Mouse (Mus musculus): ENCODE results near the gene Rgl3. TPM values are rescaled to one million over a fixed set of nuclear protein-coding genes. Genes with fewer than 3 reads are reported as not detected.

The Rgl3 gene
- total RNA-seq, 2 experiments from 2014 or later: 0.71 to 0.97 TPM

DNA sequence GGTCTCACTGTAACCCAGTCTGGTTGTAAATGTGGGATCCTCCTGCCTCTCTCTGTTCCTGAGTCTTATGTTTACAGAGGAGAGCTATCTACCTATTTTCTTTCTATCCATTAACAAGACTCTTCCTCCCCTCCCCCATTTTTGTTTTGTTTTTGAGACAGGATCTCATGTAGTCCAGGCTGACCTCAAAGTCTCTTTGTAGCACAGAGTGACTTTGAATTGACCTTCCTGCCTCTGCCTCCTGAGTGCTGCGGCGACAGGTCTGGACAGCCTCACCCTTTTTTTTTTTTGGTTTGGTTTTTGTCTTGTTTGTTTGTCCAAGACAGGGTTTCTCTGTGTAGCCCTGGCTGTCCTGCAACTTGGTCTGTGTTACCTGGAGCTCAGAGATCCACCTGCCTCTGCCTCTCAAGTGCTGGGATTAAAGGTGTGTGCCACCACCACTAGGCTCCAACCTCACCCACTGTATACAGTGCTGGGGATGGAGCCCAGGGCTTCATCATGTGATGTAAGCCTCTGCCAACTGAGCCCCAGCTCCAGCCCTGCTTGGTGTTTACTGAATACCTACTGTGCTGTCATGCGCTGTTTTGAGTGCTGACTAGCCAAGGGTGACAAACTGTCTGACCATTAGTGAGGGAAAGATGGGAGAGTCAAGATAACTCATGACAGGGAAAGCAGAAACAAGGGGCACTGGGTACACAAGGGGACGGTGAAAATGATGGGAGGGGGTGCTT lies 10.7 kb downstream of the Rgl3 start:
- DNase-seq: no peak

DNA sequence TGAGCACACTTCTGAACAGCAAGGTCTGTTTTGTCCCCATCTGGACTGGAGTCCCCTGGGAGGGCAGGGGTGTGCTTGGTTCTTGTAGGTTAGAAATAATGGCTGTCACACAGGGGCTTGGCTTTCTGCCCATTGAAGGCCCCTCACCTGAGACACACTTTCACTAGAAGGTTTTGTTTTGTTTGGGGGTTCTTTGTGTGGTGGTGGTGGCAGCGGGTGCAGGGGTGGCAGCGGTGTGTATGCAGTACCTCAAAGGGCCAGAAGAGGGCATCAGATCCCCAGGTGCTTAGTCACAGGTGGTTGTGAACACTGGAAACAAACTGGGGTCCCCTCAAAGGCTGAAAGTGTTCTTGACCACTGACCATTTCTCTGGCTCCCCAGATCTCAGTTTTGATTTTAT lies 11.3 kb downstream of the Rgl3 start:
- peak; percentile 41 for DNase-seq

DNA sequence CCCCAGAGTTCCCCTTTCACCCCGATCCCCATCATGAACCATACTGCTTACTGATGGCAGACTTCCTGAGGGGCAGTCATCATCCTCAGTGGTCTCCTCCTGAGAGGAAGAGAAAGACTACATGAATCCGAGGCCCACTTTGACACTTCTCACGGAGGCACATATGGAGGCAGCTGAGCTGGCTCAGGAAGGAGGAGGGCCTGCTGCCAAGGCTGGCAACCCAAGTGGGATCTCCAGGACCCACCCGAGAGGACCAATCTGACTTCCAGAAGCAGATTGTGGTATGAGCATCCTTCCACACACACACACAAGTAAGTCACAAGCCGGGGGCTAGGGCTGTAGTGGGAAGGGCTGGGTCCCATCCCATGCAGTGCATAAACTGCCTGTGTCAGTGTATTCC lies 11.9 kb downstream of the Rgl3 start:
- no peak for DNase-seq

DNA sequence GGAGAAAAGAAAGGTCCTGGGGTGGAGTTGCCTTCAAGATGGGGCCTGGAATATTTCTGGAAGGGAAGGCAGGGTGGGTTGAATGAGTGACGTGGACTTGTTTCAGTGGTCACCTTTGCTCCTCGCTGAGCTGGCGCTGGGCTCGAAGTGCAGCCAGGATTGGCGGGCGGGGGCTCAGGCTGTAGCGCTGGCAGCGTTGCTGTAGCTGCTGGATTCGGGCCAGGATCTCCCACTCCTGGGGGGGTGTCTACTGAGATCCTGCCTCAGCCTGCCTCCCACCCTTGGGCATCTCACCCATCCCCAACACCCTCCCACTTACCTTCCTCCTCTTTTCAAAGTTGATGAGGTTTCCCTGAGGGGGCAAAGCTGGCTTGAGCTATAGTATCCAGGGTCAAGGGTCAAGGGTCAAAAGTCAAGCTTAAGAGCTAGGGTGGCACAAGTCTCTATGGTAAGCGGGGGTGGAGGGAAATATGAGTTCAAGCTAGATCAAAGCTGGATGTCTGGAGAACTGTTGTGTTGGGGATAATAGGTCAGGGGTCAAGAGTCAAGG lies 12.5 kb downstream of the Rgl3 start:
- no peak for DNase-seq

DNA sequence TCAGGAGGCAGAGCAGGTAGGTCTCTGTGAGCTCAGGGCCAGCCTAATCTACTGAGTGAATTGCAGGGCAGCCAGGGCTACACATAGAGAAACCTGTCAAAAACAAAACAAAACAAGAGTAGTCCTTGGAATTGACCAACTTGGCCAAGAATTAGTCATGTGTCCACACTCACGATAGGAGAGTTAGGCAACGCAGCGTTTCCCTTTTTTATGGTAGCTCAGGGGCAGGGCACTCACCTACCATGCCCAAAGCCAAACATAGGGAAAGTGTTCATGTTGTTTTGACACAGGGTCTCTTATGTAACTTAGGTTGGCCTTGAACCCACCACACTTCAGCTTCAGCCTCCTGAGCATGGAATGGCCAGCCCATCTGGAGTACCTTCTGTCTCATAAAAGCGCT lies 19.9 kb downstream of the Rgl3 start:
- DNase-seq: no peak

DNA sequence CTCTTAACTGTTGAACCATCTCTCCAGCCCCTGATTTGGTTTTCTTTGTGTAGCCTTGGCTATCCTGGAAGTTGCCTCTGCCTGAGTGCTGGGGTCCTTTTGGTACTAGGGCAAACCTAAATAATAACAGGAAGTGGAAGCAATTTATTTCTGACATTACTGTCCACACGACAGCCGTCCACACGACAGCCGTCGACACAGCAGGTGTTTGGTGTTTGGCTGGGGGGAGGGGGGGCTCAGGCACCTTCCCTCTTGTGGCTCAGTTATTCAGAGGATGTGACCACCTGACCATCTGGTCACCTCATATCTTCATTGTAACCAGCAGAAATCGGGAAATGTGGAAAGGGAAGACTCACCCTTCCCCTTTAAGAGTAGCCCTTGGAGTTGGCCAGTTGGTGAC lies 20.4 kb downstream of the Rgl3 start:
- no peak for DNase-seq

DNA sequence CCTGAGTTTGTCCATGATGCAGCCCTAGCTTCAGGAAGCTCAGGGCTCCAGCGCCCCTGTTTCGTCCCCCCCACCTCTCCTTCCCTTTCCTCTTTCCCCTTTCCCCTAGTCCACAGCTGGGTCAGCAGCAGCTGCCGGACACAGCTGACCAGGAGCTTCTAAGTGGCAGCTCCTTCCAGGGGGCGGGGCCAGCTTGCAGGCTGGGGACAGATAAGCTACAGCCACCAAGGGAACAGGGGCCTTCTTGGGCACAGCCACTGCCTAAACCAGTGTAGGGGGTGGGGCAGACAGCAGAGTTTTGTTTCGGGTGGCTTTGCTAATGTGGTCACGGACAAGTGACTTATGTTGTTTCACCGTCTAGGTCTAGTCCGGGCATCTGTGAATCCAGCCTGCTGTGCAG lies 25.8 kb downstream of the Rgl3 start, which contains the start of gene Epor:
Epor (minus strand) TSS at position 90 of the 400 bp plus-strand sequence.
- DNase-seq: peak; percentile 68

DNA sequence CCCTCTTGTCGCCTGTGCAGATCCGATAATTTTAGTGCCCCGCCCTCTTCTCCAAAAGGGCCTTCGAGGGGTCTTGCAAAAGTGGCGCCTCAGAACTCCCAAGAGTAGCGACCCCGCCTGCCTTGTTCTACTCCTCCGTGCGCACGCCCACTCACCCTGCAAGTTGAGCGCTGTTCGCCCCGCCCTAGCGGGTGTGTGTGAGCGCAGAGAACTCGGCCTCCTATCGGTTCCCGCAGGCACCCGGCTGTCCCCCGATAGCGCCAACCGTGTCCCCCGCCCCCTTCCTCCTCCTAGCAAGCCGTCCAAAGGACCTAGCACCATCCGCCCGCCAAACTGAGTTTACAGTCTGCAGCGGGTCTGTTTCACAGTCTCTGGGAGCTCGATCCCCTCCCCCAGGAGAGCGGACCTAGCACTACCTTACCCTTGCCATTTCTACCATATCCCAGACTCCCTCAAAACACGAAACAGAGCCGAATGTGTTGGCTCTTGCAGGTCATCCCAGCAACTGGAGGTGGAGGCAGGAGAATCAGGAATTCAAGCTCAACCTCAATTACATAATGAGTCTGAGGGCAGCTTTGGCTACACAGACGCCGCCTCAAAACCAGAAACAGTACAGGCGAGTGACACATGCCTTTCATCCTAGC lies 26.7 kb downstream of the Rgl3 start:
- peak; percentile 66 for DNase-seq

DNA sequence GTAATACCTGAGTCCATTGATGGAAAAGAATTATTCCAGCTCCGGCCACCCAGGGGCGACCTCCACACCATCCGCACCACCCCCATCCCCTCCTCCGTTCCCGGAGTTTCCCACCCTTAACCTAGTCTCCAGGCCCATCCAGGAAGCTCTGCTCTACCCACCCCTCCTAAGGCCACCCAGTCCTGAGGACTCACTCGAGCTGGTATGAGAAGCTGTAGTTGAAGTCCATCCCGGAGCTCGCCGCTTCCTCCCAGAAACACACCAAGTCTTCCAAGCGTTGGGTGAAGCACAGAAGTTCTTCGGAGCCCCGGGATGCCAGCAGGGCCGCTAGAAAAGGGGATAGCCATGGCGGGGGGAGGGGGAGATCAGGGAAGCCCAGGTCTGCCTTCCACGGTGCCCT lies 27.2 kb downstream of the Rgl3 start:
- DNase-seq: no peak

DNA sequence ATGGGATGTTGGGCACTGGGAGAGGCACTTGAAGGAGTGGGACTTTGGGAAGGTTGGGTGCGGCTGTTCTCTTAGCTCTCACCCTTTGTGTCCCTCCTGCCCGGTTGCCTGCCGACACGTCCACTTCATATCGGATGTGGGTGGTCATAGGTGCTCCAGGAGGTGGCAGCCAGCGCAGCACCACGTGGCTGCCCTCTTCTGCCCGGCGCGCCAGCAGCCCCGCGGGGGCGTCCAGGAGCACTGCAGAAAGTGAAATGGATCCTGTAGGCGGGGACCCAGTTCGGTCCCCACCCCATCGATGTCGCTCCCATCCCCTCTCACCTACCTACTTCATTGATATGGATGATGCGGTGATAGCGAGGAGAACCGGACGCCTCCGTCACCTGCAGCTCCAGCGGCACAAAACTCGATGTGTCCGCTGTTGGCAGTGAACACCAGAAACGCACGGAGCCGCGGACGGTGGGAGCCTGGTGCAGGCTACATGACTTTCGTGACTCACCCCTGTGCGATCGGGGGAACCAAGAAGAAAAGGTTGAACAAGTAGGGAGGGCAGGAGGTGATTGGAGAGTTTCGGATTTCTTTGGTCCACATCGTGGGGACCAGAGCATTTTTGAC lies 27.8 kb downstream of the Rgl3 start:
- no peak for DNase-seq

DNA sequence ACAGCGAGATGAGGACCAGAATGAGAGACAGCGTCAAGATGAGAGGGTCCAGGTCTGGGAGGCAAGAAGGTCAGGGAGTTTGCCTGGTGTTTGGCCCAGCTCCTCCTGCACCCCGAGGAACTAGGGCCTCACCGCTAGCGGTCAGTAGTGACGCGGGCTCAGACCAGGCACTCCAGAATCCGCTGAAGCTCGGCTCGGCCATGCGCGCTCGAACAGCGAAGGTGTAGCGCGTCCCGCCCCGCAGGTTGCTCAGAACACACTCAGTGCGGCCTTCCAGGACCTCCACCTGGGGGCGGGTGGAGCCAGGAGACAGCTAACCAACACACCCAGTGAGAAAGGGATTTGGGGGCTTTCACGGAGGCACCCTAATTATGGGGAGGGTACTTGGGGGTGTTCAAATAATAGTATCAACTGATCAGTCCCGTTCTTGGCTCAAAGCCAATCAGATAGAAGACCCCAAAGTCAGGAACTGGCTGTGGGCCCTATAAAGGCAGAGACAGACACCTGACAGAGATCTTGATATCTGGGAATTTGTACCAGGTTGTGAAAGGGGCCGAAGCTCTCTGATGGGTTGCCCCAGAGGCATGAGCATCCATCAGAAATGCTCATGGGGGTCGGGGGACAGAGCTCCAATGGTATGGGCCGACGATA lies 28.6 kb downstream of the Rgl3 start:
- DNase-seq: peak; percentile 30

DNA sequence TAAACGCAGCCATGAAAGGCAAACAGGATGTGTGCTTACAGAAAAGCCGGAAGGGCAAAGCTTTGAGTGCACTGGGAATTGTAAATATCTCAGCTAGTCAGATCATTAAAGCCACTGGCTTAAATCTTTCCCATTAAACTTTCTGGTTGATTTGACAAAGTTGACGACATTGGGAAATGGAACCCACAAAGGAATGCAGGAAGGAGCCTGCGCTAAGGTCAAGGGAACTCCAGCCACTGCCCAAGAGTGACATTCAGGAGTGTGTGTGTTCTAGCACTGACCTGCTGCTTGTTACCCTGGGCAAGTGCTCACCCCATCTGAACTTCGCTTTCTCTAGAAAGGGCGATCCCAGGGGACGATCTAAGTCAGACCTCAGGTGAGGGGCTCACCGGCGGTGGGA lies 29.1 kb downstream of the Rgl3 start:
- no peak for DNase-seq

DNA sequence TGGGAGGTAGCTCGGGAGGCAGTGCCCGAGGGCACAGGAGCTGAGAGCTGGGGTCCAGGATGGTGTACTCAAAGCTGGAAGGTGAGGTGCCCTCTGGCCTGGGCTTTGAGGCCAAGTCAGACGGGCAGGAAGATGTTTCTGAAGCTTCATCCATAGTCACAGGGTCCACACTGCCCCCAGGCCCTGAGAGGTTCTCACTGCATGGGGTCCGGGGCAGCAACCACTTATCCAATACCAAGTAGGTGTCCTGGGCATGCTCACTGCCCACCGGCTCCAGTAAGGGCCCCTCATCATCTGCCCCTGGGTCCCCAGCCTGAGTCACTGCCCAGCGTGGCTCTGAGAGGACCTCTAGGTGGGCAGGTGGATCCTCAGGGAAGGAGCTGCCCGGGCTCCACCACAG lies 30.0 kb downstream of the Rgl3 start:
- DNase-seq: no peak

DNA sequence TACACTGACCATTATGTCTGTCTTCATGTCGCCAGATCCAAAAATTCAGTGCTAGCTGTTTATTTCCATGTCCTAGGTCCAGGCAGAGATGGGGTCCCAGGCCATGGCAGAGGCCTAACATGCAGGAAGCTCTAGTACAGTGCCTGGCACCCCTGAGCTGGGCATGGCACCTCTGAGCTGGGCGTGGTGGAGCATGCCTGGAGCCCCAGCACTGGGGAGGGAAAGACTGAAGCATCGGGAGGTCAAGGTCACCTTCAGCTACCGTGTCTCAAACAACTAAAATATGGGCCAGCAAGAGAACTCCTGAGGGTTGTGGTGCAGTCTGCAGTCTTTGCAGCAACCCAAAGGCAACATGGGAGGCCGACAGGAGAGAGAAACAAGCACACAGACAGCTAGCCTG lies 30.9 kb downstream of the Rgl3 start:
- DNase-seq: no peak

DNA sequence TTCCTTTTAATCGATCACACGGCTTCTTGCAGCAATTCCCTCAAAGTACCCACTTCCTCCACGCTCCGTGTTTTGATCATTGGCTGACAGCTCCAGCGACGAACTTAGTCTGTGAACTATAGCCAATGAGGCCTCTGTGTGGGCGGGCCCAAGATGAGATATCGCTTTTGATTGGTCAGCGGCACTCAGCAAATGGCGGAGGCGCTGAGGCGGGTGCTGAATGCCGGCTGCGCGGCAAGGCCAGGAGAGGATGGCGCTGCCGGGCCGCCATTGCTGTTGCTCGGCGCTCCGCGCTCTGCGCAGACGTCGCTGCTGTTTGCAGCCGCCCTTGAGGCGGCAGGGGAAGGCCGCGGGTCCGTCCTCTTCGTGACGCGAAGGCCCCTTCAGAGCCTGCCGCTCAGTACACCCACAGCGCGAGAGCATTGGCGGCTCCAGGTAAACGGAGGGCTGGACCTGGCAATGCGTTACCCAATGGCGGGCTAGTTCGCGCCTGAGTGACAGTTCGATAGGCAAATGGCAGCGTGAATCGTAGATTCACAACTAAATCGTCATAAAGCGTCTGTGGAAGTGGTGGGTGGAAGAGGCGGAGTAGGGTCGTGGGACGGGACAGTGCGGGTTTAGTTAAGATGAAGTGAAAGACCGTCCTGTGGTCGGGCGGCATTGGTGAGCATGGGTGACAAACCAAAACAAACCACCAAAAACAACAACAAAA lies 33.5 kb downstream of the Rgl3 start, which contains the start of gene Swsap1:
Swsap1 (plus strand) TSS at position 186 of the 712 bp plus-strand sequence.
- DNase-seq: peak; percentile 99

DNA sequence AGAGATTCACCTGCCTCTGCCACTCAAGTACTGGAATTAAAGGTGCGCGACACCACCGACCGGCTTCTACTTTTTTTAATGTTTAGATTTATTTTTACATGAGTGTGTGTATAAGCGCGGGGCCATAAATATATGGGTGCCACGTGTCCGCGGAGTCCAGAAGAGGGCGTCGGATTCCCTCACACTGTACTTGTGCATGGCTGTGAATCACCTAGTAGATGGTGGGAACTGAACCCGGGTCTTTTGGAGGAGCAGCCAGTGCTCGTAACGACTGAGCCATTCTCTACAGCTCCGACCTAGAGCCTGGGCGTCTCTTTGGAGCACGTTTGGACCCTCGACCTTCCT lies 34.0 kb downstream of the Rgl3 start:
- no peak for DNase-seq

DNA sequence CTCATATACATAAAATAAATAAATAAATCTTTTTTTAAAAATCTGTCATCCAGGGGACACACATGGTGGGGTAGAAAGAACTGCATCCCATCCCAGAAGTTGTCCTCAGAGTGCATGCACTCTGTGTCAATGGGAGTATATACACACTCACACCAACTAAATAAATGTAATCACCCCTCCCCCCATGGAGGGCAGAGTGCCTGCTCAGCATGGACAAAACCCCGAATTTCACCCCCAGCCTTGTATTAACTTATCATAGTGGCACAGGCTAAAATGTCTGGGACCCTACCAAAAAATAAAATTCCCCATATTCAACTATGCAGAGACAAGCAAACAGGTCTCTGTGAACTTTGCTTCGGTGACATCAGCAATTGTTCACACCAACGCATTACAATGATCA lies 34.6 kb downstream of the Rgl3 start:
- no peak for DNase-seq

DNA sequence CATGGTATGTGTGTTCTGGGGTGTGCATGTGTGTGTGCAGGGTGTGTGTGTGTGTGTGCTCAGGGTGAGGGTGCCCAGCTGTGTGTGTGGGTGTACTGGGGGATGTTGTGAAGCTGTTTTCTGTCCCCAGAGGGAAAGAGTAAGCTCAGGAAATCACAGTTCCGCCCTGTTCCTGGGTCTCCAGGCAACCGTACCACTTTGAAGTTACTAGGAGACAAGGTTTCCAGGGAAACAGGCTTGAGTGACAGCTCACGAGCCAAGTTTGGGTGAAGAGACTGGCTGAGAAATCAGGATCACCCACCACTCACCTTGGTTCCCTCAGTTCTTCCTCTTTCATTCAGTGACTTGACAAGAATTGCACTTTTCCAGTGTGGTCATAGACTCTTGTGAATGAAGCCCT lies 35.6 kb downstream of the Rgl3 start:
- no peak for DNase-seq

DNA sequence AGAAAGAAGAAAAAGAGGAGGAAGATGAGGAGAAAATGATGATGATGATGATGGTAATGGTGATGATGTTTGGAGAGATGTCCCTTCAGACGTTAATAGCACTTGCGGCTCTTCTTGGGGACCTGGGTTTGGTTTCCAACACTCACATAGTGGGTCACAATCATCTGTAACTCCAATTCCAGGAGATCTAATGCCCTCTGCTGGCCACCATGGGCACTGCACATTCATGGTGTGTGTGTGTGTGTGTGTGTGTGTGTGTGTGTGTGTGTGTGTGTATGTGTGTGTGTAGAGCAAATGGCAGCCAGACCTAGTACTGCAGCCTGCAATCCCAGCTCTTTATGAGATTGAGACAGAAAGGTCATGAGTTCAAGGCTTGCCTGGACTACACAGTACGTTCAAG lies 37.3 kb downstream of the Rgl3 start:
- DNase-seq: no peak

DNA sequence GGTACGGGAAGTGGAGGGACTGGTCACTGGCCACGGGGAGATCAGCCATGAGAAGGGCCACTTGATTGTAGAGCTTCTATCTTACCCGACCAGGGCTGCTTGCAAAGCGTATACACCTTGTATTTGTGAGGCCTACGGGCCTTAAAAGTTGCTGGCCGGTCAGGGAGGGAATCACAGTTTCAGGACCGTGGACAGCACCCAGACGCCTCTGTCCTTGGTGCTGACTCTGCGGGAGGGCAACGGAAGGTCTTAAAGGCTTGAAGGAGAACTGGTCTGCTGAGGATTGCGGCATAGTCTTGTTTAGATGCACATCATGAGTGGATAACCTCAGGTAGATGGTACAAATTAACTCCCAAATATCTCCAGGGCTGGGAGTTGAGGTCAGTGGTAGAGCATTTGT lies 38.9 kb downstream of the Rgl3 start:
- peak; percentile 87 for DNase-seq

DNA sequence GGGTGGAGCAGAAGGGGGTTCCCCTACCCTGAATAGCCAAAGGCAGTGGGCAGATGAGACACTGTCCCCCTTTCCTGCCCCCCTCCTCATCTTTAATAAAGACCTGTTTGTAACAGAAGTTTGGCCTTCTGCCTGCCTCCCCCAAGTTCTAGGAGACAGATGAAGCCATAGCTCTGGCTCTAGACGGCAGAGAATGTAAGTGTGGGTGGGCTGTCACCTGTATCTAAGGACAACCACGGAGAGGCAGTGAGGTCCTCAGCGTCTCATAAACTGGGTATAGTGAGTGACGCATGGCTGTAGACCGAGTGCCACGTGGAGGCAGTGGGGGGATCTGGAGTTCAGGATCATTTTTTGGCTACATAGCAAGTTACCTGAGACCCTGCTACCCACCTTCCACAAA lies 40.5 kb downstream of the Rgl3 start:
- DNase-seq: no peak

DNA sequence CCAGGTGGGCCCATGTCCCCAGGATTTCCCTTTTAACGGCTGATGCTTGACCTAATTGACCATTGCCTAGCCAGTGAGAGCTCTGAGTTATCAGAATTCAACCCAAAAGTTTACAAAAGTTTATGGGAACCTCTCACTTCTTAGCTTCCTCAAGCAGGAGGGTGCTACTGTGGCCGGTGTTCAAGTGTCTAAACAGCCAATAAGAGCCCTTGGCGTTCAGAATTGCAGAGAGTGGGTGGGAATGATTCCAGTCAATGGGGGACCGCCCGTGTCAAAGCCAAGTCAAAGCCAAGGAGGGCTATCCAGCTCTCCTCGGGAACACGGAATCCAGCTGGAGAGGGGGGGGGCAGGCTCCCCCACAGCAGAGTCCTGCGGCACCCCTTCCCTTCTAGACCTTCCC lies 41.1 kb downstream of the Rgl3 start:
- DNase-seq: no peak

Data from heart, postnatal 4 days (tissue).